Mouse (Mus musculus): Measurements from ENCODE around the gene Rpl27a.

DNA sequence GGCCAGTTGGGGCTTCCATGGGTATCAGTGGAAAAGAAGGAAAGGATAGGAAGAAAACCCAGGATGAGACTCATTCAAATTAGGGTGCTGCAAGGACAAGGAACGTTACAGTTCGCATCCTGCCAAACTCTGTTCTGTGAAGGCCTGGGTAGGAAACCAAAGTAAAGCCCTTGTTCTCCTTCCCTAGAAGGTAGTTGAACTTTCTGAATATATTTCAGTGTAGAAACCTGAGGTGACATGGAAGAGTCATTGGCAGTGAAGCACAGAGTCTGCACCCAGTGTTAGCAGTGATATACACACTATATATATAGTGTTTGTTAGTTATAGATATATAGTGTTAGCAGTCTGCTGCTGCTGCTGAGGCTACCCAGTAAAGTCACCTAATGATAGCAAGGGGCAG lies 4.4 kb downstream of the Rpl27a start:
- TF ChIP-seq CTCF (IDR thresholded peaks at IDR 0.05; ENCODE audit: control insufficient read depth, insufficient read depth, insufficient read length): no peak
- no peak for TF ChIP-seq USF1 (IDR thresholded peaks at IDR 0.05; ENCODE audit: low read depth)
- TF ChIP-seq FOSL1 (IDR thresholded peaks at IDR 0.05; ENCODE audit: insufficient read depth, low read length, poor library complexity, severe bottlenecking): no peak
- TF ChIP-seq MYOG (IDR thresholded peaks at IDR 0.05; ENCODE audit: control insufficient read depth, extremely low read depth, insufficient read length): no peak
- TF ChIP-seq MAX (IDR thresholded peaks at IDR 0.05): no peak
- no peak for TF ChIP-seq MYOD1 (IDR thresholded peaks at IDR 0.05; ENCODE audit: control insufficient read depth, insufficient read length, low read depth)
